In genomic region chr1:184965682-184966360, GRCm38 (mm10) we compare ENCODE assay signal across 8 mouse cellular contexts. TPM values are rescaled to one million over a fixed set of nuclear protein-coding genes. Genes with fewer than 3 reads are reported as not detected.
A peak's percentile ranks its signal among the peaks of the same experiment; 100 is the strongest.
DNase-seq lines count a peak whose midpoint lies in the region; ATAC-seq and TF ChIP-seq lines count a peak whose summit lies in the region.

No protein-coding gene starts in this region.

- no peak overlapping the region for H3K4me2 ChIP-seq in hindbrain, postnatal 0 days (ENCODE audit: low read depth, low read length)

- H3K4me3 ChIP-seq in cerebellum, adult 2 months (replicated peaks; ENCODE audit: insufficient read depth, low read depth, low read length): no peak overlapping the region
- H3K4me3 ChIP-seq in hindbrain, postnatal 0 days (ENCODE audit: low read length): no peak overlapping the region

- TF ChIP-seq CTCF in cerebellum, adult 2 months (IDR thresholded peaks at IDR 0.05; ENCODE audit: borderline replicate concordance, insufficient read depth, low read depth, low read length): peak; percentile 55; the same call in 1 of the 2 replicates
- TF ChIP-seq CTCF in hindbrain, postnatal 0 days (IDR thresholded peaks at IDR 0.05; ENCODE audit: low read depth): peak; percentile 55

- no peak for TF ChIP-seq POLR2A in cerebellum, adult 2 months (IDR thresholded peaks at IDR 0.05; ENCODE audit: borderline replicate concordance, insufficient read depth, low read length)

- no peak overlapping the region for H3K27ac ChIP-seq in cerebellum, adult 2 months (ENCODE audit: insufficient read depth, low read length)
- H3K27ac ChIP-seq in hindbrain, postnatal 0 days: no peak overlapping the region

- intact Hi-C loops in left cerebral cortex, postnatal 25 days (cut with DNase I): loop anchor here (1.0 to 2.0 kb wide), 2 partner anchors 32 to 221 kb away; no protein-coding TSS in a partner anchor

- H3K9ac ChIP-seq in hindbrain, postnatal 0 days (replicated peaks; ENCODE audit: low read length): no peak overlapping the region

- peak; percentile 47 for DNase-seq in left cerebral cortex, adult 11 months (ENCODE audit: low spot score)
- DNase-seq in left cerebral cortex, adult 8-10 months (ENCODE audit: low spot score in 2 of 2): no peak
- peak; percentile 33 to 54 for DNase-seq in cerebellum, adult 2 months
- peak; percentile 8 to 17 for DNase-seq in gastrocnemius, adult 8-10 months (ENCODE audit: low spot score in 2 of 2)
- DNase-seq in hindbrain, postnatal 0 days (ENCODE audit: low spot score): peak; percentile 61
- peak; percentile 50 to 59 for DNase-seq in left cerebral cortex, postnatal 25 days (ENCODE audit: low spot score in 2 of 2)
- DNase-seq in neural tube, embryonic 10.5 days (ENCODE audit: extremely low spot score, low spot score): peak; percentile 37
- DNase-seq in urinary bladder, postnatal 10 days (ENCODE audit: low spot score): peak; percentile 27

- peaks cover 15% of the 10 kb centered on the region for H3K4me1 ChIP-seq in cerebellum, adult 2 months (ENCODE audit: control insufficient read depth, insufficient read depth, low read length)
- H3K4me1 ChIP-seq in hindbrain, postnatal 0 days (ENCODE audit: insufficient read depth, low read length): no peaks in the 10 kb centered on the region

- no peaks in the 10 kb centered on the region for H3K9me3 ChIP-seq in hindbrain, postnatal 0 days (ENCODE audit: low read length)

- no peaks in the 10 kb centered on the region for H3K27me3 ChIP-seq in cerebellum, adult 2 months (ENCODE audit: control insufficient read depth, insufficient read depth, low read length)
- H3K27me3 ChIP-seq in hindbrain, postnatal 0 days (ENCODE audit: insufficient read depth, low read length): no peaks in the 10 kb centered on the region

- peak; percentile 61; the same call in 1 of the 2 replicates for ATAC-seq in hindbrain, postnatal 0 days

- 62% methylated on average over 12 of the region's 12 CpGs for WGBS in cerebellum, adult 2 months
- 51% methylated on average over 12 of the region's 12 CpGs for WGBS in hindbrain, postnatal 0 days

- no peaks in the 10 kb centered on the region for H3K36me3 ChIP-seq in hindbrain, postnatal 0 days (ENCODE audit: insufficient read depth, low read length)

RNA-seq across cellular contexts. Expression of gene Mark1, which starts 33.5 kb away (rescaled TPM):
- total RNA-seq in left cerebral cortex, adult 8-10 months (2022): 10 to 100 TPM; 73.2 to 89.2 (median 79.5) TPM
- 31.0 and 32.2 TPM in 2 replicates for polyA plus RNA-seq in cerebellum, adult 2 months (2012; rRNA removed)
- 1 to 10 TPM; 1.4 to 2.5 (median 1.9) TPM for total RNA-seq in gastrocnemius, adult 8-10 months (2022)
- 53.4 and 56.5 TPM in 2 replicates for total RNA-seq in hindbrain, postnatal 0 days (2014; rRNA removed)
- 10.6 and 11.6 TPM in 2 replicates for polyA plus RNA-seq in hindbrain, postnatal 0 days (2015; fragmentation: Nextera tagmentation; extraction: Ambion mirVana)
- 100 to 1,000 TPM in 1 of 2 experiments, 10 to 100 TPM in 1; 97.5 to 107 TPM for total RNA-seq in left cerebral cortex, postnatal 25 days (2021)

Comparison
In these comparisons a context has a peak if more than half of its experiments do, and no peak if none do; other contexts are left out.
1. DNase-seq: peak in left cerebral cortex, adult 11 months (single experiment), cerebellum, adult 2 months (2 of 2), gastrocnemius, adult 8-10 months (2 of 2), hindbrain, postnatal 0 days (single experiment), left cerebral cortex, postnatal 25 days (2 of 2), neural tube, embryonic 10.5 days (single experiment) and urinary bladder, postnatal 10 days (single experiment); none in left cerebral cortex, adult 8-10 months (0 of 2).
2. RNA of gene Mark1, which starts 33.5 kb away (total RNA-seq): 97.5 to 107 TPM in left cerebral cortex, postnatal 25 days, 73.2 to 89.2 TPM in left cerebral cortex, adult 8-10 months and 53.4 to 56.5 TPM in hindbrain, postnatal 0 days; 1.4 to 2.5 TPM in gastrocnemius, adult 8-10 months; every median in the first group is over 10 times any median in the second.